Mouse (Mus musculus): Measurements from ENCODE around the gene Aatk.

GRCm38 (mm10) chr11:120039581-120039980 is 7.4 kb downstream of the Aatk start:
- TF ChIP-seq EP300 (IDR thresholded peaks at IDR 0.05) (peak; percentile 55; the same call in 1 of the 2 replicates), CTCF (IDR thresholded peaks at IDR 0.05) (no peak)
